Mouse (Mus musculus) heart, postnatal 0 days (tissue): ENCODE measurements around the gene Rad51c. TPM values are rescaled to one million over a fixed set of nuclear protein-coding genes. Genes with fewer than 3 reads are reported as not detected.
"Not testable (repeated sequence)": the region's sequence is repeated elsewhere in the genome, so short reads cannot be mapped to it uniquely, and the experiment has no call there.

Experiments used
- ATAC-seq: fragments of 200-750 bp; cut with Nextera tagmentation; 2 replicates; pipeline ENCODE4 v1.8.0; 2017; ENCODE audit warnings: low read depth, moderate number of reproducible peaks, moderate library complexity; ENCODE audit not compliant: insufficient read depth
- DNase-seq: peaks from one replicate; pipeline ENCODE4 v3.0.0-alpha.2; 2016; ENCODE audit warnings: low spot score
- H3K27ac ChIP-seq: fragments of 300-500 bp; sonication (generic); 2 replicates; pipeline ENCODE4 v1.5.1; 2014; ENCODE audit warnings: low read depth, mild to moderate bottlenecking
- H3K27me3 ChIP-seq: fragments of 300-500 bp; sonication (generic); 2 replicates; pipeline ENCODE4 v1.6.1; 2014; ENCODE audit warnings: low read length, mixed read lengths; ENCODE audit not compliant: control insufficient read depth, insufficient read depth
- H3K36me3 ChIP-seq: fragments of 300-500 bp; sonication (generic); replicated peaks from 2 replicates; pipeline ENCODE4 v1.6.1; 2014; ENCODE audit warnings: low read length, mixed read lengths; ENCODE audit not compliant: control insufficient read depth, insufficient read depth
- H3K4me1 ChIP-seq: fragments of 300-500 bp; sonication (generic); 2 replicates; pipeline ENCODE4 v1.6.1; 2014; ENCODE audit warnings: antibody characterized with exemption; ENCODE audit not compliant: control insufficient read depth, insufficient read depth
- H3K4me2 ChIP-seq: fragments of 300-500 bp; sonication (generic); 2 replicates; pipeline ENCODE4 v1.6.1; 2014; ENCODE audit warnings: low read depth, mild to moderate bottlenecking, low read length, moderate library complexity
- H3K4me3 ChIP-seq: fragments of 300-500 bp; sonication (generic); 2 replicates; pipeline ENCODE4 v1.5.1; 2014; ENCODE audit warnings: low read depth, low read length
- H3K9ac ChIP-seq: fragments of 300-500 bp; sonication (generic); replicated peaks from 2 replicates; pipeline ENCODE4 v1.6.1; 2014; ENCODE audit warnings: low read depth, low read length, mixed read lengths
- H3K9me3 ChIP-seq: fragments of 300-500 bp; sonication (generic); replicated peaks from 2 replicates; pipeline ENCODE4 v1.6.1; 2016; ENCODE audit warnings: low read length; ENCODE audit not compliant: control insufficient read depth
- CTCF ChIP-seq: IDR thresholded peaks from 2 replicates; pipeline ENCODE4 v1.5.1; 2016; ENCODE audit warnings: antibody characterized with exemption, control low read depth, low read depth
- EP300 ChIP-seq: IDR thresholded peaks from 2 replicates; pipeline ENCODE4 v1.6.1; 2016; ENCODE audit warnings: antibody characterized with exemption, low read depth
- WGBS: fragments of 180-500 bp; shearing (Covaris S2); extraction: QIAGEN DNeasy Blood & Tissue Kit; methylation state at CpG from one replicate; pipeline ENCODE4 v1.1.7; 2014; 5-methylcytosine and 5-hydroxymethylcytosine counted together
- polyA plus RNA-seq: library from polyadenylated mRNA; unstranded; fragments of >200 nt; fragmentation: Nextera tagmentation; extraction: Ambion mirVana; gene quantifications from 2 replicates; pipeline ENCODE4 v1.2.1, GENCODE M21; 2015
- total RNA-seq: library from RNA; depleted of rRNA; stranded (reverse); fragments of >200 nt; gene quantifications from 2 replicates; pipeline ENCODE4 v1.2.3, GENCODE M21; 2014; ENCODE audit warnings: low replicate concordance

Gene Rad51c
- total and polyA plus RNA-seq, 2 experiments from 2014 or later = 5.2 to 6.9 TPM

- H3K27ac ChIP-seq = no peak overlapping the region
- no peak overlapping the region for H3K4me3 ChIP-seq
- WGBS = 68% methylated on average over 5 of the region's 5 CpGs
- no peak overlapping the region for H3K9ac ChIP-seq
- no peak for DNase-seq
- H3K36me3 ChIP-seq = no peaks in the 10 kb centered on the region
- H3K9me3 ChIP-seq = no peaks in the 10 kb centered on the region
- no peaks in the 10 kb centered on the region for H3K4me1 ChIP-seq
- no peaks in the 10 kb centered on the region for H3K27me3 ChIP-seq
- no peak for ATAC-seq
- TF ChIP-seq EP300 (no peak), CTCF (no peak)
- H3K4me2 ChIP-seq = no peak overlapping the region
Observed at GRCm38 (mm10) chr11:87436326-87437232, 31.8 kb upstream of the Rad51c start.

- H3K4me1 ChIP-seq, H3K4me2 ChIP-seq, H3K27ac ChIP-seq, H3K4me3 ChIP-seq, H3K9me3 ChIP-seq, DNase-seq, H3K9ac ChIP-seq, H3K36me3 ChIP-seq, ATAC-seq, H3K27me3 ChIP-seq: not testable (repeated sequence)
- WGBS = 76% methylated on average over 2 of the region's 2 CpGs
Observed at GRCm38 (mm10) chr11:87435107-87435506, 30.4 kb upstream of the Rad51c start.

- no peaks in the 10 kb centered on the region for H3K36me3 ChIP-seq
- 50% methylated on average over 6 of the region's 6 CpGs for WGBS
Observed at GRCm38 (mm10) chr11:87432933-87433669, 28.3 kb upstream of the Rad51c start.

GRCm38 (mm10) chr11:87432447-87432846 is 27.7 kb upstream of the Rad51c start:
- WGBS = 85% methylated on average over 1 of the region's 1 CpGs
- Histone ChIP-seq H3K27ac (no peak overlapping the region), H3K9me3 (no peaks in the 10 kb centered on the region), H3K4me3 (no peak overlapping the region), H3K4me2 (no peak overlapping the region), H3K4me1 (no peaks in the 10 kb centered on the region), H3K36me3 (no peaks in the 10 kb centered on the region), H3K9ac (no peak overlapping the region), H3K27me3 (no peaks in the 10 kb centered on the region)
- DNase-seq = no peak
- TF ChIP-seq EP300 (no peak), CTCF (no peak)
- no peak for ATAC-seq

More at GRCm38 (mm10) chr11:87432933-87433669, 28.3 kb upstream of the Rad51c start:
- TF ChIP-seq CTCF = no peak
- Histone ChIP-seq H3K27me3 (no peaks in the 10 kb centered on the region), H3K4me2 (no peak overlapping the region), H3K27ac (no peak overlapping the region), H3K4me3 (no peak overlapping the region), H3K4me1 (no peaks in the 10 kb centered on the region), H3K9ac (no peak overlapping the region), H3K9me3 (no peaks in the 10 kb centered on the region)
- ATAC-seq (no peak), DNase-seq (no peak)

- H3K9ac ChIP-seq, H3K36me3 ChIP-seq, DNase-seq, H3K27ac ChIP-seq, H3K4me2 ChIP-seq, H3K4me3 ChIP-seq, H3K27me3 ChIP-seq, H3K9me3 ChIP-seq, ATAC-seq, H3K4me1 ChIP-seq: not testable (repeated sequence)
- 91% methylated on average over 8 of the region's 8 CpGs for WGBS
Observed at GRCm38 (mm10) chr11:87431813-87432212, 27.1 kb upstream of the Rad51c start.
